Mouse (Mus musculus) hindbrain, embryonic 13.5 days (tissue): ENCODE results near the gene Iffo2. TPM values are rescaled to one million over a fixed set of nuclear protein-coding genes. Genes with fewer than 3 reads are reported as not detected.
A peak's percentile ranks its signal among the peaks of the same experiment; 100 is the strongest.

Experiments used
- ATAC-seq: fragments of 200-750 bp; cut with Nextera tagmentation; 2 replicates; pipeline ENCODE4 v1.8.0; 2017; ENCODE audit warnings: moderate TSS enrichment; ENCODE audit not compliant: low FRiP score
- H3K27ac ChIP-seq: fragments of 300-500 bp; sonication (generic); 2 replicates; pipeline ENCODE4 v1.5.1; 2015; ENCODE audit warnings: inconsistent platforms, mild to moderate bottlenecking, moderate library complexity
- H3K27me3 ChIP-seq: fragments of 300-500 bp; sonication (generic); 2 replicates; pipeline ENCODE4 v1.6.1; 2015; ENCODE audit warnings: mild to moderate bottlenecking, inconsistent platforms
- H3K36me3 ChIP-seq: fragments of 300-500 bp; sonication (generic); 2 replicates; pipeline ENCODE4 v1.6.1; 2015; ENCODE audit warnings: mild to moderate bottlenecking, inconsistent platforms
- H3K4me1 ChIP-seq: fragments of 300-500 bp; sonication (generic); replicated peaks from 2 replicates; pipeline ENCODE4 v1.6.1; 2015; ENCODE audit warnings: inconsistent platforms
- H3K4me2 ChIP-seq: fragments of 300-500 bp; sonication (generic); 2 replicates; pipeline ENCODE4 v1.6.1; 2015; ENCODE audit warnings: inconsistent platforms, mild to moderate bottlenecking, moderate library complexity
- H3K4me3 ChIP-seq: fragments of 300-500 bp; sonication (generic); 2 replicates; pipeline ENCODE4 v1.5.1; 2015; ENCODE audit warnings: mild to moderate bottlenecking, inconsistent platforms
- H3K9ac ChIP-seq: fragments of 300-500 bp; sonication (generic); 2 replicates; pipeline ENCODE4 v1.6.1; 2015; ENCODE audit warnings: mild to moderate bottlenecking, inconsistent platforms
- H3K9me3 ChIP-seq: fragments of 300-500 bp; sonication (generic); 2 replicates; pipeline ENCODE4 v1.6.1; 2016; ENCODE audit warnings: inconsistent platforms
- WGBS: fragments of 180-500 bp; shearing (Covaris S2); methylation state at CpG from one replicate; pipeline ENCODE4 v1.1.7; 2015; 5-methylcytosine and 5-hydroxymethylcytosine counted together
- polyA plus RNA-seq: library from polyadenylated mRNA; unstranded; fragments of >200 nt; fragmentation: Nextera tagmentation; extraction: Ambion mirVana; gene quantifications from 2 replicates; pipeline ENCODE4 v1.2.1, GENCODE M21; 2015

Gene Iffo2
- polyA plus RNA-seq, 1 experiment from 2014 or later: 4.4 TPM

GRCm38 (mm10) chr4:139576251-139576880 lies 46.0 kb downstream of the Iffo2 start:
- Histone ChIP-seq H3K27me3 (no peaks in the 10 kb centered on the region), H3K36me3 (no peaks in the 10 kb centered on the region), H3K4me1 (peaks cover 66% of the 10 kb centered on the region), H3K9me3 (no peaks in the 10 kb centered on the region), H3K27ac (no peak overlapping the region), H3K9ac (peak overlapping the region; percentile 92), H3K4me2 (peak overlapping the region; percentile 91), H3K4me3 (peak overlapping the region; percentile 83)
- WGBS: 44% methylated on average over 14 of the region's 14 CpGs
- no peak for ATAC-seq

GRCm38 (mm10) chr4:139577006-139577405 lies 46.7 kb downstream of the Iffo2 start:
- no peak for ATAC-seq
- H3K27me3 ChIP-seq: no peaks in the 10 kb centered on the region
- H3K27ac ChIP-seq: no peak overlapping the region
- peak overlapping the region; percentile 92 for H3K9ac ChIP-seq
- peak overlapping the region; percentile 91 for H3K4me2 ChIP-seq
- H3K9me3 ChIP-seq: no peaks in the 10 kb centered on the region
- H3K4me1 ChIP-seq: peaks cover 72% of the 10 kb centered on the region
- WGBS: 84% methylated on average over 7 of the region's 7 CpGs
- no peaks in the 10 kb centered on the region for H3K36me3 ChIP-seq
- H3K4me3 ChIP-seq: peak overlapping the region; percentile 83

DNA sequence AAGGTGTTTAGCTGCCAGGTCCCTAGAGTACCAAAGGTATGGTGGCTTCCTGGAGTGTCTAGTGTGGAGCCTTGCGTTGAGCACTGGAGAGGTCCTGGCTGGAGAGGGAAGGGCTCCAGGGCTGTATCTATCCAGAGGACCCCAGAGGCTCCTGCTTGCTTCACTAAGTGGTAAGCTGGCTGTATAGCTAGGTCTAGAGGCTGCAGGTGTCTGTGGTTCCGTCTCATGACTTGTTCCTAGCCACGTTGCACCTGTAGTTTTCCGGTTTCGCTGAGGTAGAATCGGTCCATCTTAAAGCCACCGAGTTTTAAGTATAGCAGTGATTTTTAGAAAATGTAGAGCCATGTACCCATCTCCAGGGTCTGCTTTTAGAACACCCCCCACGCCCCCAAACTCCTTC lies 48.0 kb downstream of the Iffo2 start:
- Histone ChIP-seq H3K27ac (no peak overlapping the region), H3K4me3 (no peak overlapping the region), H3K36me3 (no peaks in the 10 kb centered on the region), H3K9ac (no peak overlapping the region), H3K9me3 (no peaks in the 10 kb centered on the region), H3K4me1 (peaks cover 85% of the 10 kb centered on the region), H3K27me3 (no peaks in the 10 kb centered on the region), H3K4me2 (no peak overlapping the region)
- WGBS: 91% methylated on average over 8 of the region's 8 CpGs
- ATAC-seq: no peak

DNA sequence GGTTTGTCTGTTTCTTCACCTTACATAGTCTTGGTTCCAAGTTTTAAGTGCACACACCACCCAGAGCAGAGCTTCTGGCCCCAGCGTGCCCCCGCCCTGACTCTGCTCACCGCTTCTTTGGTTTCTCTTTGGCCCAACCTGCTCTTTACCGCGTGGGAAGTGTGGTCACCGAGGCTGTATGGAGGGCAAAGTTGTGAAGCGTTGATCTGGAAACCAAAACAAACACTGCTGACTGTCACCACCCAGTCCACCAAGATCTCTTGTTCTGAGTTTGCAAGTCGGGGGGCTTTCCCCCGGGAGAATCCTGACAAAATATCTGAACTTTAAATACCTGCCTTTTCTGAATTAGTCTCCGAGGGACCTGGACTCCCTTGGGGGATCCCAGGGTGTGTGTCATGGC lies 48.7 kb downstream of the Iffo2 start:
- peaks cover 80% of the 10 kb centered on the region for H3K4me1 ChIP-seq

DNA sequence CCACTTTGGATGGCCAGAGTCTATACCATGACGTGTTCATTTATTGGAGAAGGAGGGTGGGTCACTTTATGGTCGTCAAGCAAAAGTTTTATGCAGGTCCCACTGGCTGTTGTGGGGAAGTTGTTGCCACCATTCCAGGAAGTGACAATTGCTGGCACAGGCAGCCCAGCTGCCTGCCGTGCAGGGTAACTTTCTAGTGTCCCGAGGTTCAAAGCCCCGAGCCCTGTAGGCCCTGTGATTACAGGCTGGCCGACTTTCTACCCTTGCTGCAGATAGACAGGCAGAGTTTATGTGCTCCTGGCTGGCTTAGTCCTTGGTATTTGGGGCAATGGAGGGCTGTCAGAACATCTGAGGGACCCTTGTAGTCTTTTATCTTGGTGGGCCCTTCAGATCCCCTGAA lies 49.1 kb downstream of the Iffo2 start:
- Histone ChIP-seq H3K9ac (no peak overlapping the region), H3K4me3 (no peak overlapping the region), H3K9me3 (no peaks in the 10 kb centered on the region), H3K27me3 (no peaks in the 10 kb centered on the region), H3K27ac (0 out of 2 replicates have a peak overlapping the region, but pooled peaks have one; percentile 75), H3K36me3 (no peaks in the 10 kb centered on the region), H3K4me1 (peaks cover 79% of the 10 kb centered on the region), H3K4me2 (no peak overlapping the region)
- WGBS: 74% methylated on average over 6 of the region's 6 CpGs
- ATAC-seq: no peak

More for the DNA sequence above, 48.7 kb downstream of the Iffo2 start:
- no peak overlapping the region; the same call in 1 of the 2 replicates for H3K9ac ChIP-seq
- no peaks in the 10 kb centered on the region for H3K27me3 ChIP-seq
- ATAC-seq: no peak
- H3K4me2 ChIP-seq: no peak overlapping the region
- no peaks in the 10 kb centered on the region for H3K9me3 ChIP-seq
- H3K27ac ChIP-seq: no peak overlapping the region
- H3K4me3 ChIP-seq: no peak overlapping the region
- 62% methylated on average over 10 of the region's 10 CpGs for WGBS
- H3K36me3 ChIP-seq: no peaks in the 10 kb centered on the region

- H3K4me3 ChIP-seq: peak overlapping the region; percentile 11
- 7% methylated on average over 15 of the region's 15 CpGs for WGBS
- H3K4me1 ChIP-seq: peaks cover 80% of the 10 kb centered on the region
- no peaks in the 10 kb centered on the region for H3K36me3 ChIP-seq
- peak overlapping the region; percentile 72 for H3K9ac ChIP-seq
- H3K9me3 ChIP-seq: no peaks in the 10 kb centered on the region
- H3K27ac ChIP-seq: peak overlapping the region; percentile 75
- ATAC-seq: no peak
- peak overlapping the region; percentile 44 for H3K4me2 ChIP-seq
- H3K27me3 ChIP-seq: no peaks in the 10 kb centered on the region
These were observed 50.5 kb downstream of the Iffo2 start for GRCm38 (mm10) chr4:139580663-139581336.

- Histone ChIP-seq H3K27ac (peak overlapping the region; percentile 75), H3K9ac (peak overlapping the region; percentile 72), H3K36me3 (no peaks in the 10 kb centered on the region), H3K4me1 (peaks cover 73% of the 10 kb centered on the region), H3K4me2 (peak overlapping the region; percentile 44), H3K9me3 (no peaks in the 10 kb centered on the region), H3K27me3 (no peaks in the 10 kb centered on the region), H3K4me3 (peak overlapping the region; percentile 11; the same call in 1 of the 2 replicates)
- no peak for ATAC-seq
- 36% methylated on average over 6 of the region's 6 CpGs for WGBS
These were observed 51.2 kb downstream of the Iffo2 start for GRCm38 (mm10) chr4:139581427-139582051.

GRCm38 (mm10) chr4:139582346-139582745 lies 52.0 kb downstream of the Iffo2 start:
- Histone ChIP-seq H3K9ac (no peak overlapping the region), H3K27ac (no peak overlapping the region), H3K4me3 (no peak overlapping the region), H3K36me3 (no peaks in the 10 kb centered on the region), H3K27me3 (no peaks in the 10 kb centered on the region), H3K4me1 (peaks cover 65% of the 10 kb centered on the region), H3K4me2 (no peak overlapping the region), H3K9me3 (no peaks in the 10 kb centered on the region)
- no peak for ATAC-seq
- WGBS: 81% methylated on average over 6 of the region's 6 CpGs

- Histone ChIP-seq H3K4me3 (no peak overlapping the region), H3K4me2 (no peak overlapping the region), H3K27ac (no peak overlapping the region), H3K4me1 (peaks cover 65% of the 10 kb centered on the region), H3K36me3 (no peaks in the 10 kb centered on the region), H3K9me3 (no peaks in the 10 kb centered on the region), H3K27me3 (no peaks in the 10 kb centered on the region), H3K9ac (no peak overlapping the region)
- no peak for ATAC-seq
- WGBS: 38% methylated on average over 3 of the region's 3 CpGs
These were observed 52.6 kb downstream of the Iffo2 start for GRCm38 (mm10) chr4:139582903-139583302.

GRCm38 (mm10) chr4:139583629-139584245 lies 53.4 kb downstream of the Iffo2 start:
- H3K36me3 ChIP-seq: no peaks in the 10 kb centered on the region
- ATAC-seq: no peak
- no peak overlapping the region for H3K4me3 ChIP-seq
- no peaks in the 10 kb centered on the region for H3K9me3 ChIP-seq
- H3K4me2 ChIP-seq: no peak overlapping the region
- H3K4me1 ChIP-seq: peaks cover 59% of the 10 kb centered on the region
- no peak overlapping the region for H3K27ac ChIP-seq
- no peaks in the 10 kb centered on the region for H3K27me3 ChIP-seq
- no peak overlapping the region for H3K9ac ChIP-seq
- 84% methylated on average over 11 of the region's 11 CpGs for WGBS

DNA sequence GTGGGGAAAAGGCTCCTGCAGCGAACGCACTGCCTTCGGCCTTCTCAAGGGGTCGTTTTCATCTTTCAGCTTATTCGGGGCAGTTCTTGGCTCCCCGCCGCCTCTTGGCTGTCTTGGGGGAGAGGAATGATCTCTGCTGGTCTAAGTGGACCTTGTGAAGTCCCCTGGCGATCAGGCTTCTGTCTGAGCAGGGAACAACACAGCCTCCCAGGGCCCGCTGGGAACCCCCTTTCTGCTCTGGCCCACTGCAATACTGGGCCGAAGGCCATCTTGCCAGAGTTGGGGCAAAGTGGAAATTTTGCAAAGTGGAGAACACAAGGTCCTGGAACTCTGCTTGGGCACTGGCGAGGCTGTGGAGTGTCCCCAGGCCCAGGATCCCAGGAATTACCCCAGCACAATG lies 54.4 kb downstream of the Iffo2 start:
- Histone ChIP-seq H3K4me3 (no peak overlapping the region), H3K9ac (no peak overlapping the region), H3K4me2 (no peak overlapping the region), H3K36me3 (no peaks in the 10 kb centered on the region), H3K9me3 (no peaks in the 10 kb centered on the region), H3K4me1 (peaks cover 54% of the 10 kb centered on the region), H3K27ac (no peak overlapping the region), H3K27me3 (no peaks in the 10 kb centered on the region)
- no peak for ATAC-seq
- 80% methylated on average over 11 of the region's 11 CpGs for WGBS

DNA sequence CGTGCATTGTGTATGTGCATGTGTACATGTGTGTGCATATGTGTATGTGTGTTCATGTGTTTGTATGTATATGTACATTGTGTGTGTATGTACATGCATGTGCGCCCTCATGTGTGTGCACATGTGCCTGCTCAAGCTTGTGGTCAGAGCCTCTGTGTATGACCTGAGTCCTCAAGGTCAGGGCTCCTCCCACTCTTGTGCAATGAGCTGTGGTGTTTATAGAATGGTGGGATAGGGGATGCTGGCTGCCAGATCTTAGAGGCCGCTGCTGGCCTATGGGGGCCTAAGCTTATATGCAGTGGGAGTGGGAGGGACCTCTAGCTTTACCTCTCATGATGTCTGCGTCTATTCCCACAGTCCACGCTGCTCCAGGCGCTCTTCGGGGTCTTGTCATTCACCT lies 55.4 kb downstream of the Iffo2 start:
- no peak for ATAC-seq
- no peak overlapping the region for H3K27ac ChIP-seq
- H3K9ac ChIP-seq: no peak overlapping the region
- 93% methylated on average over 7 of the region's 7 CpGs for WGBS
- no peaks in the 10 kb centered on the region for H3K36me3 ChIP-seq
- no peaks in the 10 kb centered on the region for H3K27me3 ChIP-seq
- H3K4me3 ChIP-seq: no peak overlapping the region
- peaks cover 54% of the 10 kb centered on the region for H3K4me1 ChIP-seq
- no peak overlapping the region for H3K4me2 ChIP-seq
- no peaks in the 10 kb centered on the region for H3K9me3 ChIP-seq
